Mouse (Mus musculus) liver, adult (tissue): ENCODE data around the gene Itga9.

ENCODE experiments used
- GATA4 ChIP-seq: IDR thresholded peaks from 2 replicates; pipeline ENCODE4 v1.6.1; 2014; ENCODE audit warnings: mild to moderate bottlenecking, low read length; ENCODE audit not compliant: insufficient replicate concordance

The Itga9 gene

GRCm38 (mm10) chr9:118926111-118926650, 319.7 kb downstream of the Itga9 start, which contains the start of gene Ctdspl:
Ctdspl (plus strand) TSS chr9:118926453.
- TF ChIP-seq GATA4, result no peak

- TF ChIP-seq GATA4, result no peak
Measured at GRCm38 (mm10) chr9:118926688-118927321, 320.3 kb downstream of the Itga9 start.

- TF ChIP-seq GATA4, result no peak
Measured at GRCm38 (mm10) chr9:118927501-118927900, 321.0 kb downstream of the Itga9 start.

- no peak for TF ChIP-seq GATA4
Measured at GRCm38 (mm10) chr9:118928007-118928406, 321.5 kb downstream of the Itga9 start.

- TF ChIP-seq GATA4, result no peak; the same call in 1 of the 2 replicates
Measured at GRCm38 (mm10) chr9:118928656-118929055, 322.2 kb downstream of the Itga9 start.

- TF ChIP-seq GATA4, result no peak
Measured at GRCm38 (mm10) chr9:118930611-118931010, 324.1 kb downstream of the Itga9 start.

- TF ChIP-seq GATA4, result peak; percentile 77
Measured at GRCm38 (mm10) chr9:118933800-118934199, 327.3 kb downstream of the Itga9 start.

GRCm38 (mm10) chr9:118934319-118934718, 327.8 kb downstream of the Itga9 start:
- TF ChIP-seq GATA4, result no peak

GRCm38 (mm10) chr9:118935098-118935497, 328.6 kb downstream of the Itga9 start:
- TF ChIP-seq GATA4, result peak; percentile 49; the same call in 1 of the 2 replicates

- TF ChIP-seq GATA4, result no peak
Measured at GRCm38 (mm10) chr9:118936071-118936470, 329.6 kb downstream of the Itga9 start.

- TF ChIP-seq GATA4, result no peak
Measured at GRCm38 (mm10) chr9:118937515-118937914, 331.0 kb downstream of the Itga9 start.

- no peak for TF ChIP-seq GATA4
Measured at GRCm38 (mm10) chr9:118939410-118939809, 332.9 kb downstream of the Itga9 start.

GRCm38 (mm10) chr9:118939831-118940230, 333.3 kb downstream of the Itga9 start:
- TF ChIP-seq GATA4, result no peak

GRCm38 (mm10) chr9:118940591-118941207, 334.2 kb downstream of the Itga9 start:
- no peak for TF ChIP-seq GATA4

- no peak for TF ChIP-seq GATA4
Measured at GRCm38 (mm10) chr9:118942030-118942429, 335.5 kb downstream of the Itga9 start.

- no peak for TF ChIP-seq GATA4
Measured at GRCm38 (mm10) chr9:118943941-118944340, 337.5 kb downstream of the Itga9 start.
